Mouse (Mus musculus) mouse trophoblast stem cell (cell line): Measurements from ENCODE around the gene Sart1.
"Not testable (repeated sequence)": the region's sequence is repeated elsewhere in the genome, so short reads cannot be mapped to it uniquely, and the experiment has no call there.

Experiments
- in situ Hi-C, 2 experiments: fragments of 300-500 bp; cut with MseI, MboI; formaldehyde crosslinking; loops; 2 replicates in 1 of 2; 3 replicates in 1 of 2; pipeline ENCODE4 v1.15.1; 2025

The Sart1 gene

GRCm38 (mm10) chr19:5414534-5414957 is 26.0 kb upstream of the Sart1 start:
- in situ Hi-C loops = no loop called here

GRCm38 (mm10) chr19:5413840-5414239 is 25.3 kb upstream of the Sart1 start:
- in situ Hi-C loops = no loop called here

GRCm38 (mm10) chr19:5411961-5412360 is 23.5 kb upstream of the Sart1 start:
- in situ Hi-C loops = no loop called here

GRCm38 (mm10) chr19:5410641-5411040 is 22.1 kb upstream of the Sart1 start:
- in situ Hi-C loops = no loop called here

- in situ Hi-C loops = no loop called here
Measured at GRCm38 (mm10) chr19:5409068-5409467, 20.6 kb upstream of the Sart1 start.

- in situ Hi-C loops = no loop called here
Measured at GRCm38 (mm10) chr19:5408057-5409001, 19.8 kb upstream of the Sart1 start.

GRCm38 (mm10) chr19:5407133-5407532 is 18.6 kb upstream of the Sart1 start:
- in situ Hi-C loops = no loop called here

- in situ Hi-C loops = not testable (repeated sequence)
Measured at GRCm38 (mm10) chr19:5406531-5407126, 18.1 kb upstream of the Sart1 start.

- in situ Hi-C loops = no loop called here
Measured at GRCm38 (mm10) chr19:5405924-5406323, 17.4 kb upstream of the Sart1 start.

- in situ Hi-C loops = no loop called here
Measured at GRCm38 (mm10) chr19:5402293-5402692, 13.8 kb upstream of the Sart1 start, which contains the start of gene Tsga10ip. TSS of gene Tsga10ip (minus strand) at chr19:5402526.

- in situ Hi-C loops = not testable (repeated sequence)
Measured at GRCm38 (mm10) chr19:5401073-5401472, 12.6 kb upstream of the Sart1 start.

- in situ Hi-C loops = no loop called here
Measured at GRCm38 (mm10) chr19:5395371-5395770, 6.9 kb upstream of the Sart1 start.

- in situ Hi-C loops = no loop called here
Measured at GRCm38 (mm10) chr19:5394168-5394567, 5.7 kb upstream of the Sart1 start.

- in situ Hi-C loops = no loop called here
Measured at GRCm38 (mm10) chr19:5392892-5393291, 4.4 kb upstream of the Sart1 start.

GRCm38 (mm10) chr19:5390416-5390815 is 1.9 kb upstream of the Sart1 start:
- in situ Hi-C loops = no loop called here

GRCm38 (mm10) chr19:5389647-5390046 is 1.1 kb upstream of the Sart1 start:
- in situ Hi-C loops = no loop called here

- in situ Hi-C loops = no loop called here
Measured at GRCm38 (mm10) chr19:5388011-5388441, 477 bp downstream of the Sart1 start.

- in situ Hi-C loops = no loop called here
Measured at GRCm38 (mm10) chr19:5384715-5385114, 3.8 kb downstream of the Sart1 start.

- in situ Hi-C loops = no loop called here
Measured at GRCm38 (mm10) chr19:5383326-5383725, 5.2 kb downstream of the Sart1 start.

GRCm38 (mm10) chr19:5377446-5377845 is 11.1 kb downstream of the Sart1 start:
- in situ Hi-C loops = no loop called here

GRCm38 (mm10) chr19:5374748-5375147 is 13.8 kb downstream of the Sart1 start:
- in situ Hi-C loops = no loop called here

- in situ Hi-C loops = no loop called here
Measured at GRCm38 (mm10) chr19:5374177-5374576, 14.3 kb downstream of the Sart1 start.

GRCm38 (mm10) chr19:5372724-5373123 is 15.8 kb downstream of the Sart1 start:
- in situ Hi-C loops = no loop called here
